Mouse (Mus musculus) spleen, adult 12 weeks (tissue): ENCODE measurements at regions not wholly inside any gene's neighbourhood (a gene's known extent, or its start where the extent isn't known, plus 50 kb on each side); places are given as distances from the start of the nearest gene placed in this dataset.

ENCODE experiments used
- DNase-seq: peaks from one replicate; pipeline ENCODE4 v3.0.0; 2022; ENCODE audit warnings: low spot score

DNA sequence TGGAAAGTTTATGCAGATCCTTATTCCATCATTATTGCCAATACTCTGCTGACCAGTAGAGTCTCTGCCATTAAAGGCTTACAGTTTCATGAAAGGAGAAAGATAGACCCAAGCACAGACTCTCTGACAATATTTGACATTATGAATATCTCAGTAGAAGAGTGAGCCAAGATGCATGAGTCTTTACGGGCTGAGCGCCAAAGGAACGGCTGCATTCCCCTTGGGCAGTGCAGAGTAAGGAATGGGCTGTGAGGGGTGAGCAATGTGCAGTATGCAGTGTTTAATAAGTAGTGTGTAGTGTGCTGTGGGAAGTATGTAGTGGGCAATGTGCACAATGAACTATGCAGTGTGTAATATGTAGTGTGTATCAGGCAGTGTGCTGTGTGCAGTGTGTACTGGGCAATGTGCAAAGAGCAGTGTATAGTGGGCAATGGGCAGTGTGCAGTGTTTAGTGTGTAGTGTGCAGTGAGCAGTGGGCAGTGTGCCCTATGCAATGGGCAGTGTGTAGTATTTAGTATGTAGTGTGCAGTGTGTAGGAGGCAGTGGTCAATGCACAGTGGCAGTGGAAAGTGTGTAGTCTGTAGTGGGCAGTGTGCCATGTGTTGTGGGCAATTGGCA, 671.8 kb downstream of the 5730522E02Rik start:
- DNase-seq: no peak

DNA sequence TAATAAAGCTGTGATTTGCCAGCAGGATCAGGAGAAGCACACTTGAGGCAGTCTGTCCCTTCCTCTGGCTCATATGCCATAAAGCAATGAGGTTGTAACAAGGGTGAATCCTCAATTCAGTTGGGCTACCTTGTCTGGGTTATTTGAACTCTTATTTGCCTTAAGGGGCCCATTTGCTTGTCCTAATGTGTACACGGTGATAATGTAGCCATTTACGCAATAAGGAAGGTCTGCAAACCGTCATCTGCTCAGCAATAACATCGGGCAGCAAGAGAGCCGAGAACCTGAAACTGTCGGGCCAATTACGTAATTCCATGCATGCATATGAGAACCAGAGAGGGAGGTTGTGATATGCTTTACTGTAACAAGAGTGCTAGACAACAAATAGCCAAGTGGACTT, 674.5 kb downstream of the 5730522E02Rik start:
- no peak for DNase-seq

DNA sequence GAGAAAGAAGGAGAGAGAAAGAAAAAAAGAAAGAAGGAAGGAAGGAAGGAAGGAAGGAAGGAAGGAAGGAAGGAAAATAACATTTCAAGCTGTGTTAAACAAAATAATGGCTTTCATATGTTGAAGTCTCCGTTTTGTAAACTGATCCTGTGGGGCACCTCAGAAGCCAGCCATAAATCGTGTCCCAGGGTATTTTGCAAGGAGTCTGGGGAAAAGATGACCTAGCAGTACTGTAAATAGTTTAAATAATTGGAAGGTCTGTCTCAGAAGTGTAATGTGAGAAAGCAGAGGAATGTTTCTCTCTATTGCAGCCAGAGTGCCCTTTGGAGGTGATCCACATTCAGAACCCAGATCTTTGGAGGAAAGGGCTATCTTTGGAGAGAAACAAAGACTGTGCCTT, 677.5 kb downstream of the 5730522E02Rik start:
- DNase-seq: no peak

DNA sequence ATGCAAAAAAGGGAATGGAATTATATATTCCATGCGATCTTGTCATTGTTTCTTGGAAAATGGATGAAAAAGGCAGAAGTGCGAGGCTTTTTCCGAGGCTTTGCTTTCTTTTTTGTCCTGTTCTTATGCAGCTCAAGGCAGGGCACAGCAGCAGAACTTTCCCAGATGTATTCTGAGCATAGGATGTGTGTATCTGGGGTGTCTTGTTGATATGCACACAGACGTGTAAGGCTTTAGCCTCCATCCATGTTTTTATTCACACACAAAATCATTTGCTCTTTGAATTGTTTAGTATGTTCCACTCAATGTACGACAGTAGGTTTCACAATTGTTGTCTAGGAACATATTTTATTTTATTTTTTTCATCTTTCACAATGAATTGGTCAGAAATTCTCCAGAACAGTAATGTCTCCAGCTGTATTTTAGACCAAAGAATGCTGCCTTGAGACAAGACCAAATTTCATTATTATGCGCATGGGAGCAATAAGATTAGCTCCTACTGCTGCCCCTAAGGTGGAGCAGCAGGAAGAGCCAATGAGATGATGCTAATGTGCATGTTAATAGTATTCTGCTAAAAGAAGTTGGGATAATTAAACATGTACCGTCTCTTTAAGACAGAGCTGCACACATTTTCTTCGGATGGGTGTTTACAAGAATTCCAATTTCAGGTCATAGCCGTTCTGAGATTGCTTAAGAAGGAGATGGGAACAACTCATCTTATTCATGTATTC, 678.7 kb downstream of the 5730522E02Rik start:
- no peak for DNase-seq

GRCm38 (mm10) chr11:25528056-25528455, 682.5 kb downstream of the 5730522E02Rik start:
- DNase-seq: no peak

- no peak for DNase-seq
Observed at GRCm38 (mm10) chr11:25518903-25519302, 691.7 kb downstream of the 5730522E02Rik start.

DNA sequence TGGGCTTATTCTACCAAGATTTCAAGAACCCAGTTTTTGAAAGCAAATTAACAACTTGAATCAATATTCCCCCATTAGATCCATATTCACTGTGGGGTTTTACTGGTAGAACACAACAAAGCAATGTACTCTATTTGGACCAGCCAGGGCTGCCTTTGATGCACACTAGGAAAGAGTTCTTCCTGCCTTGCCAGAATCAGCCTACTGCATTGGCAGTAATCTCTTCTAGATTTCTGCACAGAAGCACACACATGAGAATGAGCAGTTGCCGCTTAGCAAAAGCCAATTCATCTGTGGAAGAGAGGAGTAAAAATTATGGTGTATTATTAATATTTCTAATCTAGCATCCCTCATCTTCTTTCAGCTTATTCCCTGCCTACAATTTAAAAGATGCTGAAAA, 692.4 kb downstream of the 5730522E02Rik start:
- DNase-seq: no peak

GRCm38 (mm10) chr11:25505500-25505899, 705.1 kb downstream of the 5730522E02Rik start:
- no peak for DNase-seq

- DNase-seq: no peak
Observed at GRCm38 (mm10) chr11:25473682-25474365, 736.7 kb downstream of the 5730522E02Rik start.

GRCm38 (mm10) chr11:25469819-25470218, 740.7 kb downstream of the 5730522E02Rik start:
- DNase-seq: no peak

DNA sequence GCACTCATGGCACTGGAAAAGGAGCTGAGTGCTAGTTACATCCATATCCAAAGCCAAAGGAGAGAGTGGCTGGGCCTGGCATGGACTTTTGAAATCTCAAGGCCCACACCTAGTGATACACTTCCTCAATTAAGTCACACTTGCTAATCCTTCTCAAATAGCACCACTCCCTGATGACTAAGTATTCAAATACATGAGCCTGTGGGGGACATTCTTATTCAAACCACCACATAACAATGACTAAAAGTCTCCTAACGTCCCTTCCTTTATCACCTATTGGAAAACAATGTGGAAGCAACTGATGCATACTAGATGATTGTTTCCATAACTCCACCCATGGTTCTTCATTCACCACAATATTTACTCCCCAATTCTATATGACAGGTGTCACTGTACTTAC, 773.4 kb downstream of the 5730522E02Rik start:
- no peak for DNase-seq

DNA sequence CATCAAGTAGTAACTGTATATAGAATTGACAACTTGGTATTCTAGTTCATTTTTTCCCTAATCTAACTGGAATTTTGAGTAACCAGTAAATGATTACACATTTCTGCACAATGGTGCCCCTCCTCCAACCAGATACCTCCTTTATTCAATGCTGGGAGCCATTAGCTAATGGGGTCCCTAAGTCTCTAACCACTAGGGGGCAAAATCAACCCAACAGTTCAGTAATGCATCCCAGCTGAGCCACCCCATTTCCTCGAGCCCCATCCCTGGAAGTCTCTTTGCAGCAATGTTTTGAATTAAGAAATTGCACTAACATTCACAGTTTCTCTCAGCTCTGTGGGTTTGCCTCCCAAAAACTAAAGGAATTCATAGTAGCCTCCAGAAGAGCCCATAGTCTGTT, 774.9 kb downstream of the 5730522E02Rik start:
- no peak for DNase-seq

GRCm38 (mm10) chr11:25423186-25423585, 787.4 kb downstream of the 5730522E02Rik start:
- DNase-seq: no peak

GRCm38 (mm10) chr11:25421486-25421885, 789.1 kb downstream of the 5730522E02Rik start:
- DNase-seq: no peak

GRCm38 (mm10) chr11:25410403-25411090, 800.0 kb downstream of the 5730522E02Rik start:
- no peak for DNase-seq

- no peak for DNase-seq
Observed at GRCm38 (mm10) chr11:25391649-25392048, 818.9 kb downstream of the 5730522E02Rik start.

DNA sequence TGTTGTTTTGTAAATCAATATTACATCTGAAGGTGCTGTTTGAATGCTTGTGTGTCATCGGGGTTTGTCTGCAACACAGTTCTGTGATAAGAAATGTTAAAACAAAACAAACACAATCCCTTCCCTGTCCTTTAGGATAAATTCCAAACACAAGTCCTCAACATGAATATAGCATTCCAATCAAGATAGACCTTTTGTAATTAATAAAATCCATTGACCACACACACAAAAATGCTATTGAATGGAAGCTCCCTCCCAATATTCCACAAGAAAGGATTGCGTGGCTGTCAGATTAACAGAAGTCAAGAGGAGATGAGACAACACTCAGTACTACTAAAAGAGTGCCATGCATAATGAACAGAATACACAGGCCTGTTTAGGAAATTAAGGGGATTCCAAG, 843.5 kb downstream of the 5730522E02Rik start:
- DNase-seq: no peak

DNA sequence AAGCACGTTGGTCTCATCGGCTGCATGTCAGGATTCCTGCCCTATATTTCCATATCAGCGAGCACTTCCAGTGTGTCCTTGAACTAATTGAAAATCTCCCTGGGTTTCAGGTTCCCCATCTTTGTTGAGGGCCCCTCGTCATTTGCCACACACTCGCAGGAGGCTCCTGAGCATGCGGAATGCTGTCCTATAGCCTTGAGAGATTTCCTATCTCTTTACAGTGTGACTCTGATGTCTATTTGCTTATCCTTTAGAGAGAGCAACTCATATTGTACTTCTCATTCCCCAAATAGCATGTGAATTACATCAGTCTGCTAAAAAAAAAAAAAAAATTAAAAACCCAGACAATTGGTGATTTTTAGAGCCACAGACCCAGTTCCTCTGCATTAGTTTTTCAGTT, 845.1 kb downstream of the 5730522E02Rik start:
- DNase-seq: no peak

GRCm38 (mm10) chr11:25359723-25360122, 850.8 kb downstream of the 5730522E02Rik start:
- DNase-seq: no peak

- no peak for DNase-seq
Observed at GRCm38 (mm10) chr11:25357717-25358411, 852.7 kb downstream of the 5730522E02Rik start.

DNA sequence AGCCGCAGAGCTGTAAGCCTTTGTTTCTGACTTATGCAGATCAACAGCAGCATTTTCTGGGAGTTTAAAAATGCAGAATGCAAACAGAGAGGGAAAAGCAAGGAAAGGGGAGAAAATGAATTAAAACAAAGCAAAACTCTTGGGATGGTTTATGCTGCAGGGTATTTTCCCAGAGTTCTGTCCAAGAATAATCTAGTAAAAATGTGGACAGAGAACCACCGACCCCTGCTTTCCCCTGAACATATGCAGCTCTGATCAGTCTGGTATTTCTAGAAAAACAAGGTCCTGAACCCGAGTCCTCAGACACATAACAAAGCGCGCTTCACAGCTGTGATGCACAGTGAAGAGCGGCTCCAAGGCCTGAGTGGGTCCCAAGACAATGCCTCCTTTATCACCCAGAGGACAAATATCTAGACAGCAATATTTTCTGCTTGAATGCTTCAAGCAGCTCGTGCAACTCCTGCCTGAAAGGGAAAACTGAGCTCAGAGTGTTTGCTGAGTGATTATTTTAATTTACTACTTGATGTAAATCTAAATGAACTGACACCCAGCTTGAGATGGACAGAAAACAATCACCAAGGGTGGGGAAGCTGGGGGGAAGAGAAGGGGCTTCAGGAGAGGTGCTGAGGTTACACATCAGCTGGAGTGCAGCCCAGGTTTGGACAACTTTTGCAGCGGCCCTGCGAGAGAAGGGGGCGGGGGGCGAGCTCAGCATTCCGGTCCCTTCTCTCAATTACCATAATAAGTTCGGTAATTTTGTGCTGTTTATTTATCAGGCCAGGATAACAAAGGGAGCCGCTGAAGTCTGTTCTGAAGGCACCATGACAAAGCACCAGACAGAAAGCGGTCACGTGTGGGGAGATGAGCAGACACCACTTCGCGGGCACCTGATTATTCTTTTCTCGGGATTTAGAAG, 853.6 kb downstream of the 5730522E02Rik start:
- DNase-seq: no peak
